Mouse (Mus musculus) stomach, postnatal 0 days (tissue): ENCODE measurements around the gene Cdh20. TPM values are rescaled to one million over a fixed set of nuclear protein-coding genes. Genes with fewer than 3 reads are reported as not detected.

Experiments
- ATAC-seq: fragments of 200-750 bp; cut with Nextera tagmentation; 2 replicates; pipeline ENCODE4 v1.8.0; 2017; ENCODE audit not compliant: low FRiP score, low TSS enrichment
- DNase-seq: peaks from one replicate; pipeline ENCODE4 v3.0.0-alpha.2; 2016; ENCODE audit warnings: low spot score
- H3K27ac ChIP-seq: fragments of 300-500 bp; sonication (generic); replicated peaks from 2 replicates; pipeline ENCODE4 v1.5.1; 2014; ENCODE audit warnings: mild to moderate bottlenecking, control low read depth
- H3K27me3 ChIP-seq: fragments of 300-500 bp; sonication (generic); 2 replicates; pipeline ENCODE4 v1.6.1; 2014; ENCODE audit warnings: low read length; ENCODE audit not compliant: control insufficient read depth, insufficient read depth
- H3K36me3 ChIP-seq: fragments of 300-500 bp; sonication (generic); 2 replicates; pipeline ENCODE4 v1.6.1; 2014; ENCODE audit warnings: low read length, mixed read lengths; ENCODE audit not compliant: control insufficient read depth, insufficient read depth
- H3K4me1 ChIP-seq: fragments of 300-500 bp; sonication (generic); replicated peaks from 2 replicates; pipeline ENCODE4 v1.6.1; 2014; ENCODE audit warnings: antibody characterized with exemption; ENCODE audit not compliant: control insufficient read depth, insufficient read depth
- H3K4me2 ChIP-seq: fragments of 300-500 bp; sonication (generic); replicated peaks from 2 replicates; pipeline ENCODE4 v1.6.1; 2014; ENCODE audit warnings: low read depth, mild to moderate bottlenecking, control low read depth, moderate library complexity
- H3K4me3 ChIP-seq: fragments of 300-500 bp; sonication (generic); 2 replicates; pipeline ENCODE4 v1.5.1; 2014; ENCODE audit warnings: low read depth, low read length, control low read depth
- H3K9ac ChIP-seq: fragments of 300-500 bp; sonication (generic); 2 replicates; pipeline ENCODE4 v1.6.1; 2014; ENCODE audit warnings: mild to moderate bottlenecking, low read length, control low read depth, mixed read lengths
- H3K9me3 ChIP-seq: fragments of 300-500 bp; sonication (generic); 2 replicates; pipeline ENCODE4 v1.6.1; 2016; ENCODE audit warnings: low read length; ENCODE audit not compliant: control insufficient read depth
- CTCF ChIP-seq: IDR thresholded peaks from 2 replicates; pipeline ENCODE4 v1.5.1; 2016; ENCODE audit warnings: antibody characterized with exemption, low read depth, mild to moderate bottlenecking, moderate library complexity
- EP300 ChIP-seq: optimal IDR thresholded peaks from 2 replicates; pipeline ENCODE3; 2016; ENCODE audit warnings: antibody characterized with exemption
- WGBS: fragments of 180-500 bp; shearing (Covaris S2); extraction: QIAGEN DNeasy Blood & Tissue Kit; methylation state at CpG from one replicate; pipeline ENCODE4 v1.1.7; 2014; 5-methylcytosine and 5-hydroxymethylcytosine counted together
- polyA plus RNA-seq: library from polyadenylated mRNA; unstranded; fragments of >200 nt; fragmentation: Nextera tagmentation; extraction: Ambion mirVana; gene quantifications from 2 replicates; pipeline ENCODE4 v1.2.1, GENCODE M21; 2015

The Cdh20 gene
- polyA plus RNA-seq, 1 experiment from 2014 or later: 0.10 TPM

DNA sequence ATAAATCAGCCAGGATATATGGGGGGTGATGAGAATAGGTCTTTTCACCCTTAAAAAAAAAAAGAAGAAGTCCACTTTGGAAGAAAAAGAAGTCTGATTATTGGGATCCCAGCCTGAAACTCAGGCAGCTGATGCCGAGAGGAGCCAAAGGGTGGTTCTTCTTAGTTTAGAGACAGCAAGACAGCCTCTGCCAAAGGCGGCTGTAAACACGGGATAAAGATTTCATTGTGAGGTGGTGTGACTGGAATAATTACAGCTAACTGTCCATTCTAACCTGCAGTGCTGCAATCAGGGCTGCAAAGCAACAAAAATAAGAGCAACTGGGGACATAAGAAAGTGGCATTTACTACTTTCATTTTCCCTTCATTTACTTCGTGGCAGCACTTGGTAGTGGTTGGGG, 3.6 kb downstream of the Cdh20 start:
- no peak overlapping the region for H3K4me2 ChIP-seq
- H3K36me3 ChIP-seq: no peaks in the 10 kb centered on the region
- no peak overlapping the region for H3K9ac ChIP-seq
- no peak for ATAC-seq
- TF ChIP-seq EP300 (no peak), CTCF (no peak)
- H3K27me3 ChIP-seq: 0 out of 2 replicates have a peak, but pooled peaks cover 3% of the 10 kb centered on the region
- H3K4me1 ChIP-seq: no peaks in the 10 kb centered on the region; the same call in 1 of the 2 replicates
- no peak overlapping the region for H3K27ac ChIP-seq
- DNase-seq: no peak
- H3K4me3 ChIP-seq: no peak overlapping the region
- H3K9me3 ChIP-seq: no peaks in the 10 kb centered on the region
- WGBS: 70% methylated on average over 4 of the region's 4 CpGs

- 73% methylated on average over 2 of the region's 2 CpGs for WGBS
- DNase-seq (no peak), ATAC-seq (no peak)
- Histone ChIP-seq H3K27ac (no peak overlapping the region), H3K9me3 (no peaks in the 10 kb centered on the region), H3K4me3 (no peak overlapping the region), H3K27me3 (0 out of 2 replicates have a peak, but pooled peaks cover 3% of the 10 kb centered on the region), H3K9ac (no peak overlapping the region), H3K36me3 (no peaks in the 10 kb centered on the region), H3K4me2 (no peak overlapping the region), H3K4me1 (no peaks in the 10 kb centered on the region; the same call in 1 of the 2 replicates)
- no peak for TF ChIP-seq EP300
- TF ChIP-seq CTCF: no peak
Observed at GRCm38 (mm10) chr1:104773207-104773606, 4.9 kb downstream of the Cdh20 start.

GRCm38 (mm10) chr1:104793488-104793887, 25.2 kb downstream of the Cdh20 start:
- DNase-seq (no peak), ATAC-seq (no peak)
- Histone ChIP-seq H3K27ac (no peak overlapping the region), H3K4me3 (no peak overlapping the region), H3K9ac (no peak overlapping the region), H3K4me1 (no peaks in the 10 kb centered on the region), H3K9me3 (no peaks in the 10 kb centered on the region), H3K4me2 (no peak overlapping the region), H3K36me3 (no peaks in the 10 kb centered on the region), H3K27me3 (no peaks in the 10 kb centered on the region)
- 85% methylated on average over 3 of the region's 3 CpGs for WGBS
- TF ChIP-seq CTCF: no peak
- TF ChIP-seq EP300: no peak

DNA sequence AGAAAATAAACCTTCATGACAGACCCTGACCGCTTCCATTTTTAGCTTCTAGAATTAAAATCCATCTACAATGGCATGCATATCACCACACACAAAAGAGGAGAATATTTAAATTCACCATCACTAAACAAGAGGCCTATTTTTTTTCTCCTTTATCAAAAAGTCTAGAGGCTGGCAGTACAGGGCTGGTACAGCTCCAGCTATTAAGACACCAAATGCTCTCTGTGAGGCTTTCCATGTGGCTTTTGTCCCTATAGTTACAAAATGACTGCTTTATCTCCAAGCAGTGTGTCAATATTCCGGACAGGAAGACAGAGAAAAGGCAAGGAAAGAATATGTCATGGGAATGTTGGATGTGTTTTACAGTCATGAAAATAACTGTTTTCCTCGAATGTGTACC, 27.8 kb downstream of the Cdh20 start:
- H3K27ac ChIP-seq: no peak overlapping the region
- H3K36me3 ChIP-seq: no peaks in the 10 kb centered on the region
- no peak for TF ChIP-seq CTCF
- no peak for TF ChIP-seq EP300
- no peak overlapping the region for H3K4me3 ChIP-seq
- WGBS: 64% methylated on average over 3 of the region's 3 CpGs
- no peak overlapping the region for H3K4me2 ChIP-seq
- no peak overlapping the region for H3K9ac ChIP-seq
- H3K27me3 ChIP-seq: no peaks in the 10 kb centered on the region
- H3K9me3 ChIP-seq: no peaks in the 10 kb centered on the region
- no peaks in the 10 kb centered on the region for H3K4me1 ChIP-seq
- no peak for ATAC-seq
- DNase-seq: no peak

GRCm38 (mm10) chr1:104797139-104797538, 28.8 kb downstream of the Cdh20 start:
- no peak for DNase-seq
- Histone ChIP-seq H3K4me2 (no peak overlapping the region), H3K27ac (no peak overlapping the region), H3K9me3 (no peaks in the 10 kb centered on the region), H3K4me3 (no peak overlapping the region), H3K9ac (no peak overlapping the region), H3K36me3 (no peaks in the 10 kb centered on the region), H3K27me3 (no peaks in the 10 kb centered on the region), H3K4me1 (no peaks in the 10 kb centered on the region)
- 53% methylated on average over 4 of the region's 4 CpGs for WGBS
- TF ChIP-seq CTCF: no peak
- TF ChIP-seq EP300: no peak
- no peak for ATAC-seq

- Histone ChIP-seq H3K27ac (no peak overlapping the region), H3K9ac (no peak overlapping the region), H3K4me2 (no peak overlapping the region), H3K27me3 (no peaks in the 10 kb centered on the region), H3K4me3 (no peak overlapping the region), H3K9me3 (no peaks in the 10 kb centered on the region), H3K4me1 (no peaks in the 10 kb centered on the region), H3K36me3 (no peaks in the 10 kb centered on the region)
- WGBS: 90% methylated on average over 6 of the region's 6 CpGs
- ATAC-seq: no peak
- DNase-seq: no peak
- TF ChIP-seq EP300 (no peak), CTCF (no peak)
Observed at GRCm38 (mm10) chr1:104804746-104805145, 36.4 kb downstream of the Cdh20 start.
